Mouse (Mus musculus): ENCODE measurements at regions not wholly inside any gene's neighbourhood (a gene's known extent, or its start where the extent isn't known, plus 50 kb on each side); places are given as distances from the start of the nearest gene placed in this dataset.

GRCm38 (mm10) chr8:100942680-100943427 is 1526.6 kb upstream of the Cdh8 start:
- DNase-seq (ENCODE audit: low read depth): no peak

DNA sequence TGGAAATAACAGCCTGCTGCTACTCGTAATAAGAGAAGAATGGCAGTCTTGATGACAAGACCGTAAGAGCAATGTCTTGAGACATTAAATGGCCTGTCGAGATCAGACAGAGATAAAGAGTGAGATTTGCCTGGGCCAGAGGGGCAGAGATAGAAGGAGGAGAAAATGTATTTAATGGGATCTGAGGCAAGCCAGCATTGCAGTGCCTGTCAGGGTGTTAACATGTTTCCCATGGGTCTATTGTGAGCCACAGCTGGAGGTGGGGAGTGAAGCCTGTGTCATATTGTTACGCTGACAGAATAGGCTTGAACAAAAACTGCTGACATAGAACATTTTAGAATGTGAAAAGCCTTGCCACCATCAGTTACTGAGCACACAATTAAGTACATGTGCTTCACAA is 1523.3 kb upstream of the Cdh8 start:
- DNase-seq (ENCODE audit: low read depth): no peak

DNA sequence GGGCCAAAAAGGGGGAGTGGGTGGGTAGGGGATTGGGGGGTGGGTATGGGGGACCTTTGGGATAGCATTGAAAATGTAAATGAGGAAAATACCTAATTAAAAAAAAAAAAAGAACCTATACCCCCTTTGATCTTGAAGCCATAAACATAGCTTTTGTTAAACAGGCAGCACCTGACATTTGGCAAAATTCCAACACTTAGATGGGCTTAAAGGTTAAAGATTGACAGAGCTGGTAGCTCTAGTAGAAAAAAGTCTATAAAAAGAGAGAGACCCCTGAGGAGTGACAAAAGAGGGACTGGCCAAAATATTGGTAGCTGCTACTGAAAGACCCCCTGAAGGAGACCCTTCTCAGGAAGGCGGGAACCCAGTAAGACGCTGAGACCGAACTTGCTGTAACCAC is 1474.0 kb upstream of the Cdh8 start:
- no peak for DNase-seq (ENCODE audit: low read depth)

GRCm38 (mm10) chr8:100865624-100866023 is 1449.4 kb upstream of the Cdh8 start:
- DNase-seq (ENCODE audit: low read depth): no peak

DNA sequence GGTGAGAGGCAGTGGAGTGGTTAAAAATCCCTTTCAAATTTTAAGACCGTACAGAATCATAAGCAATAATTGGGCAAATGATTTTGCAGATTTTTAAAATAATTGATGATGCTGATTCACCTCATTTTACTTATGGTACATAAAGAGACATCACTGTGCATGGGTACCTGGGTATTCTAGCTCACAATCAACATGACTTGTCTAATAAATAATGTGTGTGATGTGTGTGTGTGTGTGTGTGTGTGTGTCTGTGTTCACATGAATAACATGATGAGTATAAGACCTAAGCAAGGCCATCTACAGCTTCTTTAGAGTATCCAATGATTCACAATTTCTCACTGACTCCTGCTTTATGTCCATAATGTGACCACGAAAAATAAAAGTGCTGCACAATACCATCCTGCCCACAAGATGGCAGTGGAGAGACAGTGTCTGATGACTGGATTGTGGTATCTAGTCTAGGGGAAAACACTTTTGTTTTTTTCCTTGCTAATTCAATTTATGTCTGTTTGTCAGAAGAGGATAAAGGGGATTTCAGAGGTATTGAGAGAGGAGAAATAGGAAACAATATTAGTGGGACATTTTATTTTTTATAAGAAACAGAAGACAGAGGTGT is 1434.7 kb upstream of the Cdh8 start:
- peak; percentile 8 for DNase-seq (ENCODE audit: low read depth)

All from c-Kit-positive CD71-negative TER-119-negative erythroid progenitor cells, embryonic 14.5 days (primary cell).